ENCODE assay signal across 24 mouse cellular contexts in genomic region chr16:90427838-90428630, GRCm38 (mm10).
"Had no signal": no experiment of that assay in that cellular context is flagged by ENCODE, and none has a peak within 500 bp of the region (broad histone marks: within the 10 kb centered on the region; RNA-seq: fewer than 3 reads in every experiment).

No protein-coding gene starts in this region.

- ATAC-seq: hindbrain, embryonic 16.5 days; intestine, embryonic 16.5 days had no signal

- H3K27me3 ChIP-seq: heart, embryonic 12.5 days; hindbrain, embryonic 12.5 days; kidney, embryonic 15.5 days; limb, embryonic 12.5 days; liver, embryonic 13.5 days had no signal

- H3K4me2 ChIP-seq: heart, embryonic 12.5 days; hindbrain, embryonic 12.5 days; hindbrain, embryonic 14.5 days; kidney, embryonic 15.5 days; limb, embryonic 12.5 days; liver, embryonic 11.5 days; liver, embryonic 13.5 days had no signal

- H3K4me1 ChIP-seq: liver, embryonic 13.5 days had no signal

- H3K27ac ChIP-seq: gastrocnemius, adult 2 months; hindbrain, embryonic 10.5 days; hindbrain, embryonic 12.5 days; hindbrain, embryonic 14.5 days; kidney, embryonic 15.5 days; kidney, postnatal 0 days; layer of hippocampus, adult 2 months; left cerebral cortex, adult 2 months; limb, embryonic 10.5 days; limb, embryonic 12.5 days; liver, embryonic 13.5 days had no signal

- DNase-seq: gastrocnemius, adult 2 months; gastrocnemius, postnatal 10 days; gastrocnemius, postnatal 25 days; heart, postnatal 10 days; heart, postnatal 4 days; kidney, adult 11 months; kidney, postnatal 14 days; kidney, postnatal 36 days; liver; liver, embryonic 13.5 days had no signal

- H3K4me3 ChIP-seq: gastrocnemius, adult 2 months; heart, embryonic 10.5 days; heart, embryonic 12.5 days; hindbrain, embryonic 10.5 days; hindbrain, embryonic 12.5 days; kidney, embryonic 15.5 days; layer of hippocampus, adult 2 months; left cerebral cortex, adult 2 months; limb, embryonic 10.5 days; limb, embryonic 12.5 days; liver, embryonic 13.5 days had no signal

- H3K9ac ChIP-seq: heart, embryonic 12.5 days; hindbrain, embryonic 12.5 days; hindbrain, embryonic 14.5 days; kidney, embryonic 15.5 days; limb, embryonic 12.5 days; liver, embryonic 13.5 days had no signal

- H3K9me3 ChIP-seq: heart, embryonic 10.5 days; hindbrain, embryonic 12.5 days; kidney, embryonic 15.5 days; liver, embryonic 13.5 days had no signal
